Mouse (Mus musculus) MEL (cell line): Measurements from ENCODE around the gene Mlana. TPM values are rescaled to one million over a fixed set of nuclear protein-coding genes. Genes with fewer than 3 reads are reported as not detected.
A peak's percentile ranks its signal among the peaks of the same experiment; 100 is the strongest.

Experiments
- DNase-seq: peaks from one replicate; pipeline ENCODE4 v3.0.0; 2011; ENCODE audit warnings: low read depth, low spot score
- H3K27ac ChIP-seq: 2 replicates; pipeline ENCODE4 v1.5.1; 2012; ENCODE audit warnings: low read depth, mild to moderate bottlenecking, control low read depth, low read length, moderate library complexity; ENCODE audit not compliant: control insufficient read depth
- H3K27me3 ChIP-seq, 2 experiments: fragments of 150-350 bp in 1 of 2; sonication (generic) in 1 of 2; 2 replicates each; pipeline ENCODE4 v1.6.1; 2012; ENCODE audit warnings: low read length in 2 of 2, mild to moderate bottlenecking in 2 of 2, improper control_type of control experiment in 1 of 2, moderate library complexity in 1 of 2; ENCODE audit not compliant: insufficient read depth in 2 of 2, control insufficient read depth in 1 of 2
- H3K36me3 ChIP-seq, 2 experiments: 2 replicates each; pipeline ENCODE4 v1.6.1; 2012 to 2014; ENCODE audit warnings: low read length in 2 of 2, improper control_type of control experiment in 1 of 2, inconsistent platforms in 1 of 2, mild to moderate bottlenecking in 1 of 2; ENCODE audit not compliant: insufficient read depth in 2 of 2, control insufficient read depth in 1 of 2
- H3K4me1 ChIP-seq, 2 experiments: fragments of 150-350 bp in 1 of 2; sonication (generic) in 1 of 2; 2 replicates each; pipeline ENCODE4 v1.6.1; 2012; ENCODE audit warnings: low read length in 2 of 2, improper control_type of control experiment in 1 of 2, mild to moderate bottlenecking in 1 of 2; ENCODE audit not compliant: insufficient read depth in 2 of 2, control insufficient read depth in 1 of 2
- H3K4me3 ChIP-seq, 2 experiments: fragments of 150-350 bp in 1 of 2; sonication (generic) in 1 of 2; 2 replicates each; pipeline ENCODE4 v1.5.1; 2012; ENCODE audit warnings: low read depth in 2 of 2, low read length in 2 of 2, mild to moderate bottlenecking in 2 of 2, moderate library complexity in 2 of 2, control low read depth in 1 of 2, improper control_type of control experiment in 1 of 2; ENCODE audit not compliant: control insufficient read depth in 1 of 2, insufficient read depth in 1 of 2
- H3K79me2 ChIP-seq: 2 replicates; pipeline ENCODE4 v1.6.1; 2012; ENCODE audit warnings: mild to moderate bottlenecking, low read length, moderate library complexity; ENCODE audit not compliant: control insufficient read depth, poor library complexity, insufficient read depth
- H3K9ac ChIP-seq: 2 replicates; pipeline ENCODE4 v1.6.1; 2012; ENCODE audit warnings: low read depth, mild to moderate bottlenecking, control low read depth, low read length, moderate library complexity; ENCODE audit not compliant: control insufficient read depth, poor library complexity, severe bottlenecking
- H3K9me3 ChIP-seq: fragments of 150-350 bp; sonication (generic); replicated peaks from 2 replicates; pipeline ENCODE4 v1.6.1; 2012; ENCODE audit warnings: mild to moderate bottlenecking, low read length, improper control_type of control experiment, moderate library complexity; ENCODE audit not compliant: insufficient read depth
- BHLHE40 ChIP-seq: IDR thresholded peaks from 2 replicates; pipeline ENCODE4 v1.6.1; 2012; ENCODE audit warnings: low read depth, mild to moderate bottlenecking, inconsistent platforms, low read length, improper control_type of control experiment, borderline replicate concordance
- CHD1 ChIP-seq: IDR thresholded peaks from 2 replicates; pipeline ENCODE4 v1.6.1; 2012; ENCODE audit warnings: low read depth, mild to moderate bottlenecking, inconsistent platforms, low read length, improper control_type of control experiment
- CHD2 ChIP-seq: IDR thresholded peaks from 2 replicates; pipeline ENCODE4 v1.6.1; 2011; ENCODE audit warnings: low read length, improper control_type of control experiment
- CTCF ChIP-seq, 3 experiments: IDR thresholded peaks in 2 of 3; conservative IDR thresholded peaks in 1 of 3; 2 replicates each; pipeline ENCODE4 v1.5.1; 2011 to 2012; ENCODE audit warnings: low read length in 3 of 3, low read depth in 2 of 3, mild to moderate bottlenecking in 2 of 3, improper control_type of control experiment in 1 of 3, inconsistent platforms in 1 of 3, mixed read lengths in 1 of 3, moderate library complexity in 1 of 3; ENCODE audit not compliant: control insufficient read depth in 1 of 3, insufficient read depth in 1 of 3, poor library complexity in 1 of 3, severe bottlenecking in 1 of 3
- E2F4 ChIP-seq: IDR thresholded peaks from 2 replicates; pipeline ENCODE4 v1.6.1; 2011; ENCODE audit warnings: low read depth, low read length, improper control_type of control experiment, borderline replicate concordance
- EP300 ChIP-seq, 2 experiments: IDR thresholded peaks; 2 replicates each; pipeline ENCODE4 v1.6.1; 2011; ENCODE audit warnings: improper control_type of control experiment in 2 of 2, low read length in 2 of 2, low read depth in 1 of 2, mild to moderate bottlenecking in 1 of 2
- ETS1 ChIP-seq: IDR thresholded peaks from 2 replicates; pipeline ENCODE4 v1.6.1; 2012; ENCODE audit warnings: low read depth, mild to moderate bottlenecking, inconsistent platforms, low read length, improper control_type of control experiment, moderate library complexity
- GABPA ChIP-seq: IDR thresholded peaks from 2 replicates; pipeline ENCODE4 v1.6.1; 2012; ENCODE audit warnings: low read depth, mild to moderate bottlenecking, inconsistent platforms, low read length, improper control_type of control experiment, moderate library complexity
- GATA1 ChIP-seq: IDR thresholded peaks from 2 replicates; pipeline ENCODE4 v1.6.1; 2011; ENCODE audit warnings: low read depth, low read length, improper control_type of control experiment
- HCFC1 ChIP-seq: IDR thresholded peaks from 2 replicates; pipeline ENCODE4 v1.6.1; 2012; ENCODE audit warnings: low read depth, mild to moderate bottlenecking, inconsistent platforms, low read length, improper control_type of control experiment, moderate library complexity
- JUND ChIP-seq: IDR thresholded peaks from 2 replicates; pipeline ENCODE4 v1.6.1; 2011; ENCODE audit warnings: low read depth, mild to moderate bottlenecking, improper control_type of control experiment, low read length
- KAT2A ChIP-seq: conservative IDR thresholded peaks from 2 replicates; pipeline ENCODE4 v1.6.1; 2012; ENCODE audit warnings: low read depth, low read length, improper control_type of control experiment, inconsistent platforms
- MAFK ChIP-seq: IDR thresholded peaks from 2 replicates; pipeline ENCODE4 v1.6.1; 2011; ENCODE audit warnings: low read depth, mild to moderate bottlenecking, low read length, improper control_type of control experiment, borderline replicate concordance
- MAX ChIP-seq: IDR thresholded peaks from 2 replicates; pipeline ENCODE4 v1.6.1; 2011; ENCODE audit warnings: low read length, improper control_type of control experiment
- MAZ ChIP-seq: IDR thresholded peaks from 2 replicates; pipeline ENCODE4 v1.6.1; 2012; ENCODE audit warnings: low read depth, mild to moderate bottlenecking, inconsistent platforms, low read length, improper control_type of control experiment
- MEF2A ChIP-seq: IDR thresholded peaks from 2 replicates; pipeline ENCODE4 v1.6.1; 2014; ENCODE audit warnings: low read depth, mild to moderate bottlenecking, inconsistent platforms, low read length, improper control_type of control experiment; ENCODE audit not compliant: poor library complexity, insufficient replicate concordance, severe bottlenecking; ENCODE audit errors: extremely low read depth
- MXI1 ChIP-seq: IDR thresholded peaks from 2 replicates; pipeline ENCODE4 v1.6.1; 2011; ENCODE audit warnings: mild to moderate bottlenecking, low read depth, low read length, improper control_type of control experiment
- MYB ChIP-seq: IDR thresholded peaks from 2 replicates; pipeline ENCODE4 v1.6.1; 2011; ENCODE audit warnings: mild to moderate bottlenecking, low read depth, low read length, improper control_type of control experiment
- NELFE ChIP-seq: IDR thresholded peaks from 2 replicates; pipeline ENCODE4 v1.6.1; 2011; ENCODE audit warnings: low read depth, low read length, improper control_type of control experiment
- NRF1 ChIP-seq: IDR thresholded peaks from 2 replicates; pipeline ENCODE4 v1.6.1; 2014; ENCODE audit warnings: low read depth, mild to moderate bottlenecking, inconsistent platforms, low read length, improper control_type of control experiment, moderate library complexity; ENCODE audit not compliant: poor library complexity, insufficient read depth, severe bottlenecking
- POLR2A ChIP-seq, 2 experiments: IDR thresholded peaks; 2 replicates each; pipeline ENCODE4 v1.6.1; 2011 to 2012; ENCODE audit warnings: low read length in 2 of 2, mild to moderate bottlenecking in 2 of 2, control low read depth in 1 of 2, improper control_type of control experiment in 1 of 2, low read depth in 1 of 2, moderate library complexity in 1 of 2; ENCODE audit not compliant: control insufficient read depth in 1 of 2, insufficient read depth in 1 of 2, poor library complexity in 1 of 2
- POLR2AphosphoS2 ChIP-seq: IDR thresholded peaks from 2 replicates; pipeline ENCODE4 v1.6.1; 2011; ENCODE audit warnings: low read length, improper control_type of control experiment
- POLR2AphosphoS5 ChIP-seq: IDR thresholded peaks from 2 replicates; pipeline ENCODE4 v1.6.1; 2012; ENCODE audit warnings: low read depth, borderline replicate concordance, mild to moderate bottlenecking, inconsistent platforms, low read length, moderate library complexity, mixed read lengths
- RCOR1 ChIP-seq: IDR thresholded peaks from 2 replicates; pipeline ENCODE4 v1.6.1; 2012; ENCODE audit warnings: low read depth, mild to moderate bottlenecking, inconsistent platforms, low read length, improper control_type of control experiment
- SIN3A ChIP-seq: IDR thresholded peaks from 2 replicates; pipeline ENCODE4 v1.6.1; 2012; ENCODE audit warnings: low read length, improper control_type of control experiment, inconsistent platforms
- SMC3 ChIP-seq: IDR thresholded peaks from 2 replicates; pipeline ENCODE4 v1.6.1; 2011; ENCODE audit warnings: low read depth, low read length, improper control_type of control experiment
- TAL1 ChIP-seq: IDR thresholded peaks from 2 replicates; pipeline ENCODE4 v1.6.1; 2012; ENCODE audit warnings: mild to moderate bottlenecking, inconsistent platforms, low read length, moderate library complexity, mixed read lengths
- TCF12 ChIP-seq: IDR thresholded peaks from 2 replicates; pipeline ENCODE4 v1.6.1; 2014; ENCODE audit warnings: low read depth, mild to moderate bottlenecking, inconsistent platforms, low read length, improper control_type of control experiment, moderate library complexity
- UBTF ChIP-seq: IDR thresholded peaks from 2 replicates; pipeline ENCODE4 v1.6.1; 2012; ENCODE audit warnings: low read depth, mild to moderate bottlenecking, inconsistent platforms, low read length, improper control_type of control experiment, moderate library complexity, borderline replicate concordance; ENCODE audit not compliant: insufficient read depth
- USF1 ChIP-seq: IDR thresholded peaks from 2 replicates; pipeline ENCODE4 v1.6.1; 2014; ENCODE audit warnings: low read depth, mild to moderate bottlenecking, inconsistent platforms, low read length, improper control_type of control experiment, moderate library complexity
- USF2 ChIP-seq, 2 experiments: IDR thresholded peaks; 2 replicates each; pipeline ENCODE4 v1.6.1; 2011 to 2012; ENCODE audit warnings: improper control_type of control experiment in 2 of 2, low read length in 2 of 2, borderline replicate concordance in 1 of 2, inconsistent platforms in 1 of 2, low read depth in 1 of 2, mild to moderate bottlenecking in 1 of 2; ENCODE audit not compliant: insufficient read depth in 1 of 2
- ZKSCAN1 ChIP-seq: IDR thresholded peaks from 2 replicates; pipeline ENCODE4 v1.6.1; 2012; ENCODE audit warnings: low read depth, mild to moderate bottlenecking, inconsistent platforms, low read length, improper control_type of control experiment, moderate library complexity
- ZMIZ1 ChIP-seq: IDR thresholded peaks from 2 replicates; pipeline ENCODE4 v1.6.1; 2012; ENCODE audit warnings: low read depth, mild to moderate bottlenecking, inconsistent platforms, low read length, improper control_type of control experiment, moderate library complexity
- ZNF384 ChIP-seq: IDR thresholded peaks from 2 replicates; pipeline ENCODE4 v1.6.1; 2012; ENCODE audit warnings: low read depth, mild to moderate bottlenecking, inconsistent platforms, low read length, improper control_type of control experiment
- polyA plus RNA-seq, 2 experiments: library from polyadenylated mRNA; stranded (reverse) in 1 of 2; unstranded in 1 of 2; fragments of >175 nt in 1 of 2; fragments of >200 nt in 1 of 2; gene quantifications; 2 replicates each; pipeline versions ENCODE4 v1.2.1 to v1.2.4; 2012; ENCODE audit warnings: low replicate concordance in 2 of 2, low read depth in 1 of 2; ENCODE audit not compliant: insufficient read length in 2 of 2, insufficient read depth in 1 of 2, missing spikeins in 1 of 2
- total RNA-seq: library from RNA; depleted of rRNA; stranded (reverse); fragments of 300-350 nt; gene quantifications from 2 replicates; pipeline ENCODE4 v1.2.3, GENCODE M21; 2012

Mlana gene
- total and polyA plus RNA-seq, 3 experiments: 0.27 to 0.78 TPM; not detected in 1

DNA sequence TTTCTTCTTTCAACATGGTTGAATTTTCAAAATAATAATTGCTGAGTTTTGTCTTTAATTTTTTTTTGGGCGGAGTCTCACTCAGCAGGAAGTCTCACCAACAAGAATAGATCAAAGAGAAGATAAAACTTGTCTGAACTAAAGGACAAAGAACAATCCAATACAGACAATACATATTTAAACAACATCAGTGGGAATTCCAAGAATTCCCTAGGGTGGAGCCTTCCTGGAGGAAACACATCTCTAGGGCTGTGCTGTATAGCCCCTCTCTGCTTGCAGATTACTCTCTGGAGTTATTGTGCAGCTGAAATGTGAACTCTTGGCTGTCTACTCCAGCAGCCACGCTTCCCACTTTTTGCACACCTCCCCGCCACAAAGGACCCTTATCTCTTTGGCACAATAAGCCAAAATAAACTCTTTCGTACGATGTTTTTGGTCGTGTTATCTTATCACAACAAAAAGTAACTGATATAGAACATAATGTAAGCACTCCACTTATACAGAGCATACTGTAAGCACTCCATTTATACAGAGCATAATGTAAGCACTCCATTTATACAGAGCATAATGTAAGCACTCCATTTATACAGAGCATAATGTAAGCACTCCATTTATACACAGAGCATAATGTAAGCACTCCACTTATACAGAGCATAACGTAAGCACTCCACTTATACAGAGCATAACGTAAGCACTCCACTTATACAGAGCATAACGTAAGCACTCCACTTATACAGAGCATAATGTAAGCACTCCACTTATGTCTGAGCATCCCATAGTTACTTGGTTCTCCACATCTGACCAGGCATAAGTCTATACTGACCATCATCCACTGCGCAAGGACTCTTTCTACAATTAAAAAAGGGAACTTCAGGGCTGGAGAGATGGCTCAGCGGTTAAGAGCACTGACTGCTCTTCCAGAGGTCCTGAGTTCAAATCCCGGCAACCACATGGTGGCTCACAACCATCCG, 17.2 kb upstream of the Mlana start:
- Histone ChIP-seq H3K9ac (no peak overlapping the region), H3K79me2 (no peaks in the 10 kb centered on the region), H3K4me3 (no peak overlapping the region), H3K36me3 (peaks cover 0 to 19% of the 10 kb centered on the region in 2 experiments; a peak in 2 of 4 replicates), H3K9me3 (no peaks in the 10 kb centered on the region), H3K27me3 (no peaks in the 10 kb centered on the region), H3K4me1 (peaks cover 5 to 25% of the 10 kb centered on the region in 2 experiments), H3K27ac (peak overlapping the region; percentile 51)
- DNase-seq: peak; percentile 95
- TF ChIP-seq KAT2A: no peak; the same call in 1 of the 2 replicates
- TF ChIP-seq E2F4: no peak
- TF ChIP-seq SIN3A: peak; percentile 89
- peak; percentile 87 for TF ChIP-seq MXI1
- TF ChIP-seq MEF2A: peak; percentile 95; the same call in 1 of the 2 replicates
- peak; percentile 61 for TF ChIP-seq TAL1
- peak; percentile 83 for TF ChIP-seq MAX
- peak; percentile 88 for TF ChIP-seq MAFK
- peak; percentile 60 for TF ChIP-seq HCFC1
- TF ChIP-seq POLR2A (IDR thresholded peaks at IDR 0.05; ENCODE audit: control insufficient read depth in 1 of 2, insufficient read depth in 1 of 2, low read depth in 1 of 2, low read length in 2 of 2, poor library complexity in 1 of 2): no peak
- no peak for TF ChIP-seq NRF1
- no peak for TF ChIP-seq UBTF
- TF ChIP-seq CHD1: no peak
- no peak for TF ChIP-seq USF1
- TF ChIP-seq EP300 (IDR thresholded peaks at IDR 0.05; ENCODE audit: low read depth in 1 of 2, low read length in 2 of 2): peak; percentile 96 to 97
- peak; percentile 97 for TF ChIP-seq ETS1
- TF ChIP-seq MAZ: peak; percentile 71; the same call in 1 of the 2 replicates
- peak; percentile 97 for TF ChIP-seq TCF12
- peak; percentile 42; the same call in 1 of the 2 replicates for TF ChIP-seq ZNF384
- no peak for TF ChIP-seq MYB
- TF ChIP-seq ZKSCAN1: no peak
- peak; percentile 99 for TF ChIP-seq GATA1
- peak; percentile 12; the same call in 1 of the 2 replicates for TF ChIP-seq SMC3
- no peak for TF ChIP-seq USF2 (IDR thresholded peaks at IDR 0.05; ENCODE audit: borderline replicate concordance in 1 of 2, insufficient read depth in 1 of 2, low read depth in 1 of 2, low read length in 2 of 2)
- no peak for TF ChIP-seq ZMIZ1
- peak; percentile 91 for TF ChIP-seq RCOR1
- TF ChIP-seq NELFE: no peak
- TF ChIP-seq GABPA: peak; percentile 70
- TF ChIP-seq CTCF (IDR thresholded peaks at IDR 0.05 in 2 of 3, conservative IDR thresholded peaks at IDR 0.05 in 1 of 3; ENCODE audit: control insufficient read depth in 1 of 3, insufficient read depth in 1 of 3, low read depth in 2 of 3, low read length in 3 of 3, poor library complexity in 1 of 3, severe bottlenecking in 1 of 3): no peak
- TF ChIP-seq POLR2AphosphoS2: no peak
- peak; percentile 48; the same call in 1 of the 2 replicates for TF ChIP-seq CHD2
- no peak for TF ChIP-seq POLR2AphosphoS5
- TF ChIP-seq BHLHE40: peak; percentile 85; the same call in 1 of the 2 replicates
- no peak for TF ChIP-seq JUND
